Mouse (Mus musculus) cerebellum, adult 2 months (tissue): ENCODE measurements around the gene Hist2h2ac.

ENCODE experiments used
- CTCF ChIP-seq: fragments of 200-500 bp; IDR thresholded peaks from 2 replicates; pipeline ENCODE4 v1.5.1; 2011; ENCODE audit warnings: low read depth, mild to moderate bottlenecking, control low read depth, low read length, moderate library complexity, borderline replicate concordance; ENCODE audit not compliant: insufficient read depth
- POLR2A ChIP-seq: fragments of 200-500 bp; IDR thresholded peaks from 2 replicates; pipeline ENCODE4 v1.6.1; 2011; ENCODE audit warnings: low read length, control low read depth, borderline replicate concordance; ENCODE audit not compliant: insufficient read depth

DNA sequence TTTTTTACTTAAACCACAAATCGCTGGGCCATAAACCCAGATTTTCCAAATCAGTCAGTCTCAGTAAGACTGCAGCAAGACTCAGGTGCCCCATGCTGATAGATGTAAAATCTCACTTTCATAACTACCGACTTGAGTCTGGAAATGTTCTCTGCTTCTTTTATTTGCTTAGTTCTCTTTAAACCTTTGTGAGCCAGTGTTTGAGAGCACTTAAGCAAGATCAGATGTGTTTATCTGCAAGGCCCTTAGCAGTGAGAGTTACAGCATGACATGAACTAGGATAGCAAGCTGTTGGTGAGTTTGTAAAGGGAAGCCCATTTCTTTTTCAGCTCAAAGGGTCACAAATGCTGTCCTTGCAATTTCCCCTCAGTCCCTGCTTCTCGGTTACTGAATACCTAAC lies 36.5 kb upstream of the Hist2h2ac start:
- TF ChIP-seq POLR2A (no peak), CTCF (no peak)
